26 mouse cellular contexts compared by ENCODE assay signal in the genomic region with DNA sequence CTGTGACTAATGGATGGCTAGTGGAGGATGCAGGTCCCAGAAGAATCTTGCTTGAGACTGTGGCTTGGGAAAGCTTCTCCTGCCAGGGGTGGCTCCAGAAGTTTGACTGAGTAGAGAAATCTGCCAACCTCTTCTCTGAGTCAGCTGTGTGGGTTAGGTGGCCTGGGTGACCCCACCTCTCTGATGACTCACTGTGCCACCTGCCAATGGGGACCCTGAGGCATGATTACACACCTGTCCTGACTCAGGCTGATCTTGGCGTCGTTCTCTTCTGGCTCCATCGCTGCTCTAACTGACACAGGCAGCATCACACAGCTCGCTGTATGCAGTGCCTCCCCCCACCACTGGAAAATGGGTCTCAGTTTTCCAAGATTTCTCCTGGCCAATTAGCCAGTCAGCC. TPM values are rescaled to one million over a fixed set of nuclear protein-coding genes. Genes with fewer than 3 reads are reported as not detected.
A peak's percentile ranks its signal among the peaks of the same experiment; 100 is the strongest.
DNase-seq lines count a peak whose midpoint lies in the region; TF ChIP-seq lines count a peak whose summit lies in the region.
"Had no signal": no experiment of that assay in that cellular context is flagged by ENCODE, and none has a peak within 500 bp of the region (broad histone marks: within the 10 kb centered on the region; RNA-seq: fewer than 3 reads in every experiment).

No protein-coding gene starts in this region.

- H3K4me3 ChIP-seq in layer of hippocampus, adult 2 months = no peak overlapping the region
- H3K4me3 ChIP-seq: embryonic facial prominence, embryonic 10.5 days; embryonic facial prominence, embryonic 13.5 days; erythroblast, embryonic 14.5 days; forebrain, embryonic 15.5 days; hindbrain, embryonic 12.5 days; hindbrain, embryonic 15.5 days had no signal

- DNase-seq in layer of hippocampus, adult 2 months (ENCODE audit: low spot score in 2 of 2) = no peak
- DNase-seq in layer of hippocampus, adult 18-20 months (ENCODE audit: low spot score in 2 of 2) = no peak
- peak; percentile 26 for DNase-seq in brain, adult 2 months (ENCODE audit: low read depth, low spot score)
- peak; percentile 65 for DNase-seq in gonadal fat pad, adult 2 months (ENCODE audit: low read depth)
- DNase-seq in adrenal gland, postnatal 4 days (ENCODE audit: low spot score in 2 of 2) = no peak
- DNase-seq in thymus, postnatal 14 days = no peak
- DNase-seq: adrenal gland, postnatal 10 days; adrenal gland, postnatal 36 days; cerebellum, adult 11-12 months; cerebellum, adult 8-10 months; cerebellum, postnatal 10 days; cerebellum, postnatal 36 days; embryo, embryonic 11 days; gastrocnemius, postnatal 10 days; gastrocnemius, postnatal 36 days; heart, adult 11 months; kidney, adult 11 months had no signal

- no peak overlapping the region for H3K27ac ChIP-seq in layer of hippocampus, adult 2 months
- H3K27ac ChIP-seq: embryonic facial prominence, embryonic 10.5 days; embryonic facial prominence, embryonic 13.5 days; forebrain, embryonic 15.5 days; hindbrain, embryonic 12.5 days; hindbrain, embryonic 15.5 days had no signal

- TF ChIP-seq CTCF in layer of hippocampus, adult 2 months (conservative IDR thresholded peaks at IDR 0.05) = 0 out of 2 replicates have a peak, but pooled peaks have one; percentile 5

RNA-seq across cellular contexts. Expression of a gene that starts 44.3 kb away (rescaled TPM):
- total RNA-seq in layer of hippocampus, adult 2 months (2021) = 10 to 100 TPM; 45.8 to 48.8 TPM
- total RNA-seq in layer of hippocampus, adult 18-20 months (2021) = 10 to 100 TPM; 44.0 to 60.0 TPM
- polyA plus RNA-seq in gonadal fat pad, adult 2 months (2012; rRNA removed) = 0.30 and 0.49 TPM in 2 replicates
- total RNA-seq in adrenal gland, postnatal 4 days (2021) = 1 to 10 TPM; 4.7 to 5.0 TPM
- total RNA-seq: gastrocnemius, adult 18-20 months; hematopoietic stem cell, adult 5-6 weeks had no signal
- polyA plus RNA-seq: erythroblast, embryonic 14.5 days; heart, embryonic 11.5 days had no signal

Comparison
In these comparisons a context has a peak if more than half of its experiments do, and no peak if none do; other contexts are left out.
1. DNase-seq: peak in brain, adult 2 months (single experiment) and gonadal fat pad, adult 2 months (single experiment); none in layer of hippocampus, adult 2 months (0 of 2), layer of hippocampus, adult 18-20 months (0 of 2), adrenal gland, postnatal 4 days (0 of 2) and thymus, postnatal 14 days (single experiment).
2. RNA of a gene that starts 44.3 kb away (total RNA-seq): 44.0 to 60.0 TPM in layer of hippocampus, adult 18-20 months and 45.8 to 48.8 TPM in layer of hippocampus, adult 2 months; 4.7 to 5.0 TPM in adrenal gland, postnatal 4 days; every median in the first group is over 4 times any median in the second.